Mouse (Mus musculus): ENCODE measurements around the gene H2-T24. TPM values are rescaled to one million over a fixed set of nuclear protein-coding genes. Genes with fewer than 3 reads are reported as not detected.

The H2-T24 gene
- polyA plus RNA-seq, 1 experiment from 2014 or later = 4.8 TPM

DNA sequence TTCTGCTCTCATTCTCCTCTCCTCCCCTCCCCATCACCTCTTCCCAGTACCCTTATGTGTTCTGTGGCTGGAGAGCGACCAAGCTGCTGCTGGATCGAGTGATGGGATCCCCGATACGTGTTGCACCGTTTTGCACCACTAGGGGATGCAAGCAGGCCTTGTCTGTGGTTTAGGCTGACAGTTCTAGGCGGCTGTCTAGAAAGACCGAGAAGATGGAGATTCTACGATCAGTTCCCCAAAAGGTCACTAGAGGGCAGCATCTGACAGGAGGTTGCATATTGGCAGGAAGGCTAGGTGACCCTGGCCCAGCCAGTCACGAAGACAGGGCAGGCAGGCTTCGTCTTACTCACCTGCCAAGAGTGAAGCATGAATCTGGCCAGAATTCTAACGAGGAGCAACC, 23.4 kb downstream of the H2-T24 start:
- Histone ChIP-seq H3K27ac (replicated peaks) (no peak overlapping the region), H3K4me1 (peaks cover 17% of the 10 kb centered on the region), H3K27me3 (replicated peaks; ENCODE audit: low read depth, poor library complexity, severe bottlenecking) (no peaks in the 10 kb centered on the region), H3K4me3 (peak overlapping the region; percentile 23; the same call in 1 of the 2 replicates), H3K9me3 (no peaks in the 10 kb centered on the region), H3K36me3 (replicated peaks) (peaks cover 1% of the 10 kb centered on the region; the same call in 1 of the 2 replicates)
- WGBS = 5% methylated on average over 11 of the region's 11 CpGs
- peak; percentile 92 for DNase-seq (ENCODE audit: low spot score)

- Histone ChIP-seq H3K4me3 (peak overlapping the region; percentile 70), H3K36me3 (replicated peaks) (peaks cover under 1% of the 10 kb centered on the region), H3K27me3 (replicated peaks; ENCODE audit: low read depth, poor library complexity, severe bottlenecking) (no peaks in the 10 kb centered on the region), H3K9me3 (no peaks in the 10 kb centered on the region), H3K4me1 (peaks cover 17% of the 10 kb centered on the region), H3K27ac (replicated peaks) (peak overlapping the region; percentile 67)
- DNase-seq (ENCODE audit: low spot score) = peak; percentile 24
- 4% methylated on average over 14 of the region's 14 CpGs for WGBS
Measured at GRCm38 (mm10) chr17:35994879-35995240, 25.5 kb downstream of the H2-T24 start.

DNA sequence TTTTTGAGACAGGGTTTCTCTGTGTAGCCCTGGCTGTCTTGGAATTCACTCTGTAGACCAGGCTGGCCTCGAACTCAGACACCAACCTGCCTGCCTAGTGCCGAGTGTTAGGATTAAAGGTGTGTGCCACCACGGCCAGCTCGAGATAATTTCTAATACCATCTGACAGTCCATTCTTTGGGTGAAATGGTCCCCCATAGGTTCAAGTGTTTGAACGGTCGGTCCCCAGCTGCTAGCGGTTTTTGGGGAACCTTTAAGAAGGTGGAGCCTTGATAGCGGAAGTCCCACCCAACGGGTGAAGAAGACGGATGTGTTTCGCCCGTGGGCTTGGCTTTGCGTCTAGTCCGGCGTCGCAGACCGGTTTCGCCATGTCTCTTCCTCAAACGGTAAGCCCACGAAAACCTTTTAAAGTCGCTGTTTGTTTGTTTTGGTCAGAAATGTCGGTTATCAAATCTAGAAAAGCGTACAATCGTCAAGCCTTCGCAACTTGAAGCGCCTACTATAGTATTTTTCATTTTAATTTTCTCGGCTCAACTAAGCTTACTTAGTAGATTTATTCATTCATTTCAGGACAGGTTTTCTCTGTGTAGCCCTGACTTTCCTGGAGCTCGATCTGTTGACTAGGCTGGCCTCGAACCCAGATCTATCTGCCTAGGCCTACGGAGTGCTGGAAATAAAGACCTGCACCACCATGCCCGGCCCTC, 26.0 kb downstream of the H2-T24 start:
- no peaks in the 10 kb centered on the region for H3K27me3 ChIP-seq (replicated peaks; ENCODE audit: low read depth, poor library complexity, severe bottlenecking)

GRCm38 (mm10) chr17:35993675-35994074, 26.7 kb downstream of the H2-T24 start:
- Histone ChIP-seq H3K36me3 (replicated peaks) (peaks cover 13% of the 10 kb centered on the region), H3K9me3 (no peaks in the 10 kb centered on the region), H3K27ac (replicated peaks) (no peak overlapping the region), H3K27me3 (replicated peaks; ENCODE audit: low read depth, poor library complexity, severe bottlenecking) (no peaks in the 10 kb centered on the region), H3K4me3 (peak overlapping the region; percentile 70), H3K4me1 (peaks cover 17% of the 10 kb centered on the region)
- peak; percentile 88 for DNase-seq (ENCODE audit: low spot score)
- WGBS = 9% methylated on average over 17 of the region's 17 CpGs

More for the DNA sequence above, 26.0 kb downstream of the H2-T24 start:
- Histone ChIP-seq H3K27ac (replicated peaks) (peak overlapping the region; percentile 67), H3K36me3 (replicated peaks) (peaks cover 6% of the 10 kb centered on the region), H3K4me3 (peak overlapping the region; percentile 70), H3K9me3 (no peaks in the 10 kb centered on the region), H3K4me1 (peaks cover 17% of the 10 kb centered on the region)
- 4% methylated on average over 31 of the region's 31 CpGs for WGBS
- DNase-seq (ENCODE audit: low spot score) = peak; percentile 82

DNA sequence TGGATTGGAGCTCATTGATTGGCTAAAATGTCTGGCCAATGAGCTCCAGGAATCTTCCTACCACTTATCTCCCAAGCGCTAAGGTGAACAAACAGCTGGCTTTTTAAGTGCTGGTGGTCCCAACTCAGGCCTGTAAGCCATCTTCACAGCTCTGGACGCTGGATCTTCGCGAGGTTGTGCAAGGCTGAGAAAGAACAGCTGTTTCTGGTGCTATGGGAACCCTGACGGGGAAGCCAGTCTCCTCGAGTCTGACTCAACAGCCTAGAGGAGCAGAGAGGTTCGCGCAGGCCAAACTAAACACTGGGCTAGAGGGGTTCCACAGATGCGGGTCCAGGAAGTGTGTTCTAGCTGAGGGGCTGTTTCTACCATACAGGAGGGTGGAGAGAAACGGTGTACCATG, 28.6 kb downstream of the H2-T24 start:
- Histone ChIP-seq H3K27ac (replicated peaks) (no peak overlapping the region), H3K4me1 (peaks cover 9% of the 10 kb centered on the region), H3K27me3 (replicated peaks; ENCODE audit: low read depth, poor library complexity, severe bottlenecking) (no peaks in the 10 kb centered on the region), H3K9me3 (no peaks in the 10 kb centered on the region), H3K36me3 (replicated peaks) (peaks cover 32% of the 10 kb centered on the region), H3K4me3 (no peak overlapping the region)
- DNase-seq (ENCODE audit: low spot score) = no peak
- 53% methylated on average over 10 of the region's 10 CpGs for WGBS

- Histone ChIP-seq H3K27me3 (replicated peaks; ENCODE audit: low read depth, poor library complexity, severe bottlenecking) (no peaks in the 10 kb centered on the region), H3K4me3 (peak overlapping the region; percentile 86; the same call in 1 of the 2 replicates), H3K4me1 (peaks cover 25% of the 10 kb centered on the region), H3K36me3 (replicated peaks) (peaks cover 62% of the 10 kb centered on the region), H3K9me3 (no peaks in the 10 kb centered on the region), H3K27ac (replicated peaks) (no peak overlapping the region)
- DNase-seq (ENCODE audit: low spot score) = no peak
- WGBS = 92% methylated on average over 9 of the region's 9 CpGs
Measured at GRCm38 (mm10) chr17:35981776-35982175, 38.6 kb downstream of the H2-T24 start.

- under 1% methylated on average over 29 of the region's 29 CpGs for WGBS
- H3K4me1 ChIP-seq = peaks cover 25% of the 10 kb centered on the region
- no peaks in the 10 kb centered on the region for H3K9me3 ChIP-seq
- peak overlapping the region; percentile 95 for H3K27ac ChIP-seq (replicated peaks)
- DNase-seq (ENCODE audit: low spot score) = peak; percentile 69
- peaks cover 59% of the 10 kb centered on the region for H3K36me3 ChIP-seq (replicated peaks)
- H3K27me3 ChIP-seq (replicated peaks; ENCODE audit: low read depth, poor library complexity, severe bottlenecking) = no peaks in the 10 kb centered on the region
- peak overlapping the region; percentile 86 for H3K4me3 ChIP-seq
Measured at GRCm38 (mm10) chr17:35980363-35980754, 40.0 kb downstream of the H2-T24 start.

GRCm38 (mm10) chr17:35979401-35980362, 40.7 kb downstream of the H2-T24 start, which contains the start of the genes Gnl1 and Prr3:
Gene Gnl1, plus strand, starts transcription at chr17:35979851.
Gene Prr3, minus strand, starts transcription at chr17:35980236.
- under 1% methylated on average over 109 of the region's 109 CpGs for WGBS

GRCm38 (mm10) chr17:35978811-35979400, 41.5 kb downstream of the H2-T24 start:
- peak overlapping the region; percentile 95 for H3K27ac ChIP-seq (replicated peaks)
- DNase-seq (ENCODE audit: low spot score) = peak; percentile 91
- H3K4me3 ChIP-seq = peak overlapping the region; percentile 86
- no peaks in the 10 kb centered on the region for H3K9me3 ChIP-seq
- peaks cover 59% of the 10 kb centered on the region for H3K36me3 ChIP-seq (replicated peaks)
- under 1% methylated on average over 41 of the region's 41 CpGs for WGBS
- H3K4me1 ChIP-seq = peaks cover 25% of the 10 kb centered on the region
- H3K27me3 ChIP-seq (replicated peaks; ENCODE audit: low read depth, poor library complexity, severe bottlenecking) = no peaks in the 10 kb centered on the region

More at GRCm38 (mm10) chr17:35979401-35980362, 40.7 kb downstream of the H2-T24 start, which contains the start of the genes Gnl1 and Prr3:
- H3K4me1 ChIP-seq = peaks cover 25% of the 10 kb centered on the region
- H3K36me3 ChIP-seq (replicated peaks) = peaks cover 58% of the 10 kb centered on the region
- H3K4me3 ChIP-seq = peak within 1 kb of the TSS; percentile 86
- no peaks in the 10 kb centered on the region for H3K9me3 ChIP-seq
- DNase-seq (ENCODE audit: low spot score) = peak; percentile 93
- H3K27me3 ChIP-seq (replicated peaks; ENCODE audit: low read depth, poor library complexity, severe bottlenecking) = no peaks in the 10 kb centered on the region
- H3K27ac ChIP-seq (replicated peaks) = peak within 1 kb of the TSS; percentile 95

GRCm38 (mm10) chr17:35972131-35972530, 48.2 kb downstream of the H2-T24 start:
- no peak for DNase-seq (ENCODE audit: low spot score)
- no peak overlapping the region for H3K27ac ChIP-seq (replicated peaks)
- H3K4me1 ChIP-seq = peaks cover 17% of the 10 kb centered on the region
- no peak overlapping the region for H3K4me3 ChIP-seq
- 83% methylated on average over 1 of the region's 1 CpGs for WGBS
- no peaks in the 10 kb centered on the region for H3K9me3 ChIP-seq
- H3K27me3 ChIP-seq (replicated peaks; ENCODE audit: low read depth, poor library complexity, severe bottlenecking) = no peaks in the 10 kb centered on the region
- peaks cover 54% of the 10 kb centered on the region for H3K36me3 ChIP-seq (replicated peaks)

DNA sequence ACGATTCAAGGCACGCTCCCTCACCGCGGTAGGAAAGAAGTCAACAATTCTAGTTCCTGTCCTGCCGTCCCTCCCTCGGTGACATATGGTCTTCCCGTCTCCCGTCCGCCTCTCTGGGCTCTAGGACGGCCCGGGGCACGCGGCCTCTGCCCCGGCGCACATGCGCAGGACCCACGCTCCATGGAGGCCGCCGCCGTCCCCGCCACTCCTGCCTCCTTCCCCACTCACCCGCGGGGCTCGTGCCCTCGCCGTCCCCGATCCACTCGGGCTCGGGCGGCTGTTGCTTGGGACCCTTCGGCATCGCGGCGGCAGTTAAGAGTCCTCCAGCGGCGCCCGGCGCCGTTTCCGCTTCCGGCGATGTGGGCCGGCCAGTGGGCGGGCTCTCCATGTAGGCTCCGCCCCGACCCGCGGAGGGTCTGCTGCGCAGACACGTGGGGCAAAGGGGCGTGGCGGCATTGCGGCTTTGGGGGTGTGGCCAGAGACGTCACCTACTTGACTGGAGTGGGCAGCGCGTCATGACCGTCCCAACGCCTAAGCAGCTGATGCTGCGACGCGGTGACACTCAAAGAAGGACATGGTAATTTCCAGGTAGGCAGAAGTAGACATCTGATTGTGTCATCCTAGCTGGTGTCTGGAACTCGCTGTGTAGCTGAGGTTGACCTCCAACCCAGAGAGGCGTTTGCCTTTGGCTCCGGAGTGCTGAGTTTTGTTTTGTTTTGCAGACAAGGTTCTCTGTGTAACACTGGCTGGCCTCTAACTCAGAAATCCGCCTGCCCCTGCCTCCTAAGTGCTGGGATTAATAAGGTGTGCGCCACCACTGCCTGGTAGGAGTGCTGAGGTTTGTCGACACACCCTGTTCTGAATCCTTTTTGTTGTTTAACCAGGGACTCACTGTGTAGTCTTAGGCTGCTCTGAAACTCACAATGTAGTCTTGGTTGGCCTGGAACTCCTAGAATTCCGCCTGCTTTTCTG, 50.7 kb downstream of the H2-T24 start, which contains the start of gene Abcf1:
Abcf1 (minus strand) TSS at position 344 of the 972 bp plus-strand sequence.
- no peaks in the 10 kb centered on the region for H3K9me3 ChIP-seq
- H3K4me1 ChIP-seq = peaks cover 17% of the 10 kb centered on the region
- under 1% methylated on average over 68 of the region's 68 CpGs for WGBS
- peak within 1 kb of the TSS; percentile 82 for H3K4me3 ChIP-seq
- H3K36me3 ChIP-seq (replicated peaks) = peaks cover 59% of the 10 kb centered on the region
- peak within 1 kb of the TSS; percentile 88 for H3K27ac ChIP-seq (replicated peaks)
- no peaks in the 10 kb centered on the region for H3K27me3 ChIP-seq (replicated peaks; ENCODE audit: low read depth, poor library complexity, severe bottlenecking)
- DNase-seq (ENCODE audit: low spot score) = peak; percentile 99
